23 mouse cellular contexts compared by ENCODE assay signal in genomic region chr11:76224631-76225030, GRCm38 (mm10). TPM values are rescaled to one million over a fixed set of nuclear protein-coding genes. Genes with fewer than 3 reads are reported as not detected.
"Had no signal": no experiment of that assay in that cellular context is flagged by ENCODE, and none has a peak within 500 bp of the region (broad histone marks: within the 10 kb centered on the region; RNA-seq: fewer than 3 reads in every experiment).

No protein-coding gene starts in this region.

- H3K9ac ChIP-seq: liver, postnatal 0 days; lung, embryonic 15.5 days; midbrain, embryonic 13.5 days; midbrain, embryonic 15.5 days; neural tube, embryonic 12.5 days had no signal

- H3K9me3 ChIP-seq: lung, embryonic 15.5 days; megakaryocyte, embryonic 14.5 days; midbrain, embryonic 13.5 days; midbrain, embryonic 15.5 days; neural tube, embryonic 12.5 days had no signal

- DNase-seq: liver, postnatal 0 days; lung, adult 2 months; lung, postnatal 14 days; lung, postnatal 36 days; retina, postnatal 1 day; right cerebral cortex, adult 18-20 months; right cerebral cortex, postnatal 25 days; right cerebral cortex, postnatal 4 days; spleen, adult 18-20 months; thymus, adult 18-20 months; thymus, postnatal 14 days; thymus, postnatal 36 days had no signal

- ATAC-seq: liver, postnatal 0 days; lung, postnatal 0 days; midbrain, embryonic 13.5 days; midbrain, embryonic 15.5 days had no signal

- H3K27me3 ChIP-seq: lung, embryonic 15.5 days; megakaryocyte, embryonic 14.5 days; midbrain, embryonic 13.5 days; midbrain, embryonic 15.5 days; neural tube, embryonic 12.5 days had no signal

- H3K4me1 ChIP-seq: lung, embryonic 15.5 days; midbrain, embryonic 13.5 days; midbrain, embryonic 15.5 days; neural tube, embryonic 12.5 days had no signal

- H3K4me2 ChIP-seq: lung, embryonic 15.5 days; midbrain, embryonic 11.5 days; midbrain, embryonic 13.5 days; midbrain, embryonic 15.5 days; neural tube, embryonic 12.5 days had no signal

- H3K4me3 ChIP-seq: lung, embryonic 15.5 days; megakaryocyte, embryonic 14.5 days; midbrain, embryonic 13.5 days; midbrain, embryonic 15.5 days; neural tube, embryonic 12.5 days had no signal

- H3K27ac ChIP-seq: lung, embryonic 15.5 days; macrophage; midbrain, embryonic 13.5 days; midbrain, embryonic 15.5 days; neural tube, embryonic 12.5 days had no signal

RNA-seq across cellular contexts. Expression of gene Dbil5, which starts 7.2 kb away (rescaled TPM):
- polyA plus RNA-seq: macrophage; neural tube, embryonic 14.5 days; small intestine, adult 2 months; thymus, postnatal 0 days had no signal
